Mouse (Mus musculus): ENCODE measurements around the gene Ccdc144b. TPM values are rescaled to one million over a fixed set of nuclear protein-coding genes. Genes with fewer than 3 reads are reported as not detected.

Ccdc144b gene
- total RNA-seq, 1 experiment: not detected

GRCm38 (mm10) chr3:36049106-36049505 lies 4.2 kb downstream of the Ccdc144b start:
- Histone ChIP-seq H3K4me1 (ENCODE audit: control insufficient read depth in 2 of 2, insufficient read depth in 2 of 2, low read length in 2 of 2, poor library complexity in 1 of 2) (no peaks in the 10 kb centered on the region), H3K36me3 (ENCODE audit: control insufficient read depth, insufficient read depth, low read length, poor library complexity, severe bottlenecking) (no peaks in the 10 kb centered on the region), H3K9me3 (ENCODE audit: control insufficient read depth, insufficient read depth, low read depth, low read length) (no peaks in the 10 kb centered on the region), H3K4me3 (ENCODE audit: insufficient read depth in 1 of 2, low read depth in 1 of 2, low read length in 2 of 2, poor library complexity in 1 of 2, severe bottlenecking in 1 of 2) (no peak overlapping the region), H3K9ac (ENCODE audit: insufficient read depth, low read depth, low read length, poor library complexity, severe bottlenecking) (no peak overlapping the region), H3K27ac (ENCODE audit: insufficient read depth, low read depth, low read length, poor library complexity, severe bottlenecking) (no peak overlapping the region)
- in situ Hi-C loops (cut with MboI; ENCODE audit: low sequenced_read_pairs in 2 of 2, unreplicated experiment in 2 of 2): no loop called here
- TF ChIP-seq ZC3H11A (IDR thresholded peaks at IDR 0.05; ENCODE audit: borderline replicate concordance, low read depth, low read length): no peak
- no peak for TF ChIP-seq MAFK (IDR thresholded peaks at IDR 0.05; ENCODE audit: insufficient read depth, low read depth, low read length)
- TF ChIP-seq CHD2 (IDR thresholded peaks at IDR 0.05; ENCODE audit: low read depth, low read length): no peak
- DNase-seq (ENCODE audit: low read depth, low spot score): no peak

DNA sequence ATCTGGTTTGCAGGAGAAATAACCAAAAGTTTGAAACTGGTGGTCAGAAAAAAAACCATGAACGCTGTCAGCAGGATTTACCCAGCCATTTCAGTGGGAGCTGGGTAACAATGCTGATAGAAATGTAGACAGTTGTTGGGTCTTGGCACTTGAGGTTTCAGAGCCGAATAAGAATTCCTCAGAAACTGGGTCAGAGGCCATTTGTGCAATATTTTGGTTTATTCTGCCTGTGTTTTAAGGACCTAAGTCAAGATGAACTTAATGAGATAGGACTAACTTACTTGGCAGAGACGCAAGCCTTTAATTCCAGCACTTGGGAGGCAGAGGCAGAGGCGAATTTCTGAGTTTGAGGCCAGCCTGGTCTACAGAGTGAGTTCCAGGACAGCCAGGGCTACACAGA lies 8.3 kb downstream of the Ccdc144b start:
- in situ Hi-C loops (cut with MboI; ENCODE audit: low sequenced_read_pairs in 2 of 2, unreplicated experiment in 2 of 2): no loop called here
- no peak for DNase-seq (ENCODE audit: low read depth, low spot score)
- Histone ChIP-seq H3K36me3 (ENCODE audit: control insufficient read depth, insufficient read depth, low read length, poor library complexity, severe bottlenecking) (no peaks in the 10 kb centered on the region), H3K4me3 (ENCODE audit: insufficient read depth in 1 of 2, low read depth in 1 of 2, low read length in 2 of 2, poor library complexity in 1 of 2, severe bottlenecking in 1 of 2) (no peak overlapping the region), H3K9me3 (ENCODE audit: control insufficient read depth, insufficient read depth, low read depth, low read length) (no peaks in the 10 kb centered on the region), H3K4me1 (ENCODE audit: control insufficient read depth in 2 of 2, insufficient read depth in 2 of 2, low read length in 2 of 2, poor library complexity in 1 of 2) (no peaks in the 10 kb centered on the region), H3K9ac (ENCODE audit: insufficient read depth, low read depth, low read length, poor library complexity, severe bottlenecking) (no peak overlapping the region), H3K27ac (ENCODE audit: insufficient read depth, low read depth, low read length, poor library complexity, severe bottlenecking) (no peak overlapping the region)
- TF ChIP-seq ZC3H11A (IDR thresholded peaks at IDR 0.05; ENCODE audit: borderline replicate concordance, low read depth, low read length) (no peak), CHD2 (IDR thresholded peaks at IDR 0.05; ENCODE audit: low read depth, low read length) (no peak), HCFC1 (IDR thresholded peaks at IDR 0.05; ENCODE audit: borderline replicate concordance, insufficient read depth, low read length) (no peak), ZNF384 (IDR thresholded peaks at IDR 0.05; ENCODE audit: low read depth, low read length) (no peak), MAFK (IDR thresholded peaks at IDR 0.05; ENCODE audit: insufficient read depth, low read depth, low read length) (no peak)

DNA sequence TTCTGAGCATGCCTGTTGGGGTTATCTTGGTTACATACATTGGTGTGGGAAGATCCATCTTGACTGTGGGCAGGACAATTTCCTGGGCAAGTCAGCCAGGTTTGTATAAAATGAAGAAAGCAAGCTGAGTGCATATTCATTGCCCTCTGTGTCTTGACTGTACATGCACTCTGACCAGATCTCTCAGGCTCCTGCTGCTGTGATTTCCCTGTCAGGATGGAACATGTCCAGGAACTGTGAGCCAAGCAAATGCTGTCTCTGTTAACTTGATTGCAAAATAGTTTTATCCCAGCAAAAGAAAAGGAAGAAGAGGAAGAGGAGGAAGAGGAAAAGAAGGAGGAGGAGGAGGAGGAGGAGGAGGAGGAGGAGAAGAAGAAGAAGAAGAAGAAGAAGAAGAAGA lies 8.8 kb downstream of the Ccdc144b start:
- in situ Hi-C loops (cut with MboI; ENCODE audit: low sequenced_read_pairs in 2 of 2, unreplicated experiment in 2 of 2): no loop called here
- no peak overlapping the region for H3K4me3 ChIP-seq (ENCODE audit: insufficient read depth in 1 of 2, low read depth in 1 of 2, low read length in 2 of 2, poor library complexity in 1 of 2, severe bottlenecking in 1 of 2)
- TF ChIP-seq CHD2 (IDR thresholded peaks at IDR 0.05; ENCODE audit: low read depth, low read length) (no peak), ZNF384 (IDR thresholded peaks at IDR 0.05; ENCODE audit: low read depth, low read length) (no peak), MAFK (IDR thresholded peaks at IDR 0.05; ENCODE audit: insufficient read depth, low read depth, low read length) (no peak), HCFC1 (IDR thresholded peaks at IDR 0.05; ENCODE audit: borderline replicate concordance, insufficient read depth, low read length) (no peak), ZC3H11A (IDR thresholded peaks at IDR 0.05; ENCODE audit: borderline replicate concordance, low read depth, low read length) (no peak)
- no peak overlapping the region for H3K9ac ChIP-seq (ENCODE audit: insufficient read depth, low read depth, low read length, poor library complexity, severe bottlenecking)
- no peaks in the 10 kb centered on the region for H3K4me1 ChIP-seq (ENCODE audit: control insufficient read depth in 2 of 2, insufficient read depth in 2 of 2, low read length in 2 of 2, poor library complexity in 1 of 2)
- H3K9me3 ChIP-seq (ENCODE audit: control insufficient read depth, insufficient read depth, low read depth, low read length): no peaks in the 10 kb centered on the region
- no peak for DNase-seq (ENCODE audit: low read depth, low spot score)
- H3K36me3 ChIP-seq (ENCODE audit: control insufficient read depth, insufficient read depth, low read length, poor library complexity, severe bottlenecking): no peaks in the 10 kb centered on the region
- H3K27ac ChIP-seq (ENCODE audit: insufficient read depth, low read depth, low read length, poor library complexity, severe bottlenecking): no peak overlapping the region

DNA sequence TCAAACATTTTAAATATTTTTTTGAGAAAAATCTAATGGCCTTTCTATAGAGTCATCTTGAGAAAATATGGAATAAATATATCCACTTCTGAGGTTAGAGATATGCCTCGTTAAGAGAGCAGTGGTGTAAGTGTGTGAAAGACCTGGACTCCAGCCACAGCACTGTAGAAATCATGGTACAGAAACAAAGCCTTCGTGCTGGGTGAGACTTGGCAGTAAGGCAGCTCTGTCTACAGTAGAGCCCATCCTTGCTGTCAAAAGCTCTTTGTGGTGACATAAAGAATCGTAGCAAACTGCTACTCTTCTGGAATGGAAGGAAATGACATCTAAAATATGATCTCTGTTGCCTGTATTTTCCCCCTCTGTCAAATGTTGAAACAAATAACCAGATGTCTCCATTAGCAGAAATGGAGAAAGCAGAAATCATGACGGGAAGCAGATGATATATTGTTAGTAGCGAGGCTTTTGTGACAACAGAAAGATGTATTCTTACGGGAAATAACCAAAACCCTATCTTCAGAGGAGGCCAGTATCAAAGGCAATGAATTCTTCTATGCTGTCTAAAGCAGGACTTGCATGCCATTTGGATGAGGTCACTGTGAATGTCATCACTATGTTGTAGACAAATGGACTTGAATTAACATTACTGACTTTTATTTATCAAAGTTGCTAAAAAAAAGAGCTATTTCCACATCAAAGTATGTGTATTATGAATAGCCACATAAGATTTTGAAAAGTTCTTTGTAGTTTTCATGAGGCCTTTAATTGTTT lies 21.4 kb downstream of the Ccdc144b start:
- Histone ChIP-seq H3K4me3 (ENCODE audit: insufficient read depth in 1 of 2, low read depth in 1 of 2, low read length in 2 of 2, poor library complexity in 1 of 2, severe bottlenecking in 1 of 2) (no peak overlapping the region), H3K9me3 (ENCODE audit: control insufficient read depth, insufficient read depth, low read depth, low read length) (no peaks in the 10 kb centered on the region; the same call in 1 of the 2 replicates), H3K9ac (ENCODE audit: insufficient read depth, low read depth, low read length, poor library complexity, severe bottlenecking) (no peak overlapping the region), H3K4me1 (ENCODE audit: control insufficient read depth in 2 of 2, insufficient read depth in 2 of 2, low read length in 2 of 2, poor library complexity in 1 of 2) (no peaks in the 10 kb centered on the region), H3K27ac (ENCODE audit: insufficient read depth, low read depth, low read length, poor library complexity, severe bottlenecking) (no peak overlapping the region), H3K36me3 (ENCODE audit: control insufficient read depth, insufficient read depth, low read length, poor library complexity, severe bottlenecking) (no peaks in the 10 kb centered on the region)
- TF ChIP-seq ZC3H11A (IDR thresholded peaks at IDR 0.05; ENCODE audit: borderline replicate concordance, low read depth, low read length): no peak
- DNase-seq (ENCODE audit: low read depth, low spot score): no peak
- in situ Hi-C loops (cut with MboI; ENCODE audit: low sequenced_read_pairs in 2 of 2, unreplicated experiment in 2 of 2): no loop called here

DNA sequence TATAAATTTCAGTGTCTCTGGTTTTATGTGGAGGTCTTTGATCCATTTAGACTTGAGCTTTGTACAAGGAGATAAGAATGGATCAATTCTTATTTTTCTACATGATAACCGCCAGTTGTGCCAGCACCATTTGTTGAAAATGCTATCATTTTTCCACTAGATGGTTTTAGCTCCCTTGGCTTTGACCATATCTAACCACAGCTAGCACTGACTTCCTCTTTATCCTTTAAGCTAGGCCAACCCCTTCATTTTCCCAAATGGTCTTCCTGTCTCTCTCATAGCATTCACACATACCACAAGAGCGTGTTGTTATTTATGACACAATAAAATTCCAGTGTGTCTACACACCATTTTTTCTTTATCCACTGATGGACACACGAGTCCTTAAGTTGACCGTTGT lies 23.4 kb downstream of the Ccdc144b start:
- no peak for DNase-seq (ENCODE audit: low read depth, low spot score)
- in situ Hi-C loops (cut with MboI; ENCODE audit: low sequenced_read_pairs in 2 of 2, unreplicated experiment in 2 of 2): no loop called here

More for the DNA sequence above, 23.4 kb downstream of the Ccdc144b start:
- Histone ChIP-seq H3K4me3 (ENCODE audit: insufficient read depth in 1 of 2, low read depth in 1 of 2, low read length in 2 of 2, poor library complexity in 1 of 2, severe bottlenecking in 1 of 2) (no peak overlapping the region), H3K27ac (ENCODE audit: insufficient read depth, low read depth, low read length, poor library complexity, severe bottlenecking) (no peak overlapping the region), H3K9me3 (ENCODE audit: control insufficient read depth, insufficient read depth, low read depth, low read length) (no peaks in the 10 kb centered on the region; the same call in 1 of the 2 replicates), H3K36me3 (ENCODE audit: control insufficient read depth, insufficient read depth, low read length, poor library complexity, severe bottlenecking) (no peaks in the 10 kb centered on the region), H3K9ac (ENCODE audit: insufficient read depth, low read depth, low read length, poor library complexity, severe bottlenecking) (no peak overlapping the region), H3K4me1 (ENCODE audit: control insufficient read depth in 2 of 2, insufficient read depth in 2 of 2, low read length in 2 of 2, poor library complexity in 1 of 2) (no peaks in the 10 kb centered on the region)
- TF ChIP-seq ZC3H11A (IDR thresholded peaks at IDR 0.05; ENCODE audit: borderline replicate concordance, low read depth, low read length) (no peak), CHD2 (IDR thresholded peaks at IDR 0.05; ENCODE audit: low read depth, low read length) (no peak), MAFK (IDR thresholded peaks at IDR 0.05; ENCODE audit: insufficient read depth, low read depth, low read length) (no peak), HCFC1 (IDR thresholded peaks at IDR 0.05; ENCODE audit: borderline replicate concordance, insufficient read depth, low read length) (no peak), ZNF384 (IDR thresholded peaks at IDR 0.05; ENCODE audit: low read depth, low read length) (no peak)
